Mouse (Mus musculus) liver, embryonic 14.5 days (tissue): ENCODE measurements around the gene Fasn.

Source experiments
- CTCF ChIP-seq: IDR thresholded peaks from 2 replicates; pipeline ENCODE4 v1.5.1; 2016; ENCODE audit warnings: antibody characterized with exemption, low read depth, control low read depth
- EP300 ChIP-seq: IDR thresholded peaks from 2 replicates; pipeline ENCODE4 v1.6.1; 2016; ENCODE audit warnings: antibody characterized with exemption, low read depth

GRCm38 (mm10) chr11:120805375-120806298, 18.7 kb downstream of the Fasn start:
- TF ChIP-seq CTCF: no peak
- no peak for TF ChIP-seq EP300
